Mouse (Mus musculus) kidney, embryonic 14.5 days (tissue): ENCODE measurements around the gene Meis1. TPM values are rescaled to one million over a fixed set of nuclear protein-coding genes. Genes with fewer than 3 reads are reported as not detected.

ENCODE experiments used
- ATAC-seq: fragments of 200-750 bp; cut with Nextera tagmentation; 2 replicates; pipeline ENCODE4 v1.8.0; 2017; ENCODE audit warnings: moderate number of reproducible peaks, mild to moderate bottlenecking, moderate TSS enrichment, moderate library complexity; ENCODE audit not compliant: low FRiP score, low TSS enrichment
- H3K27ac ChIP-seq: fragments of 300-500 bp; sonication (generic); 2 replicates; pipeline ENCODE4 v1.5.1; 2014; ENCODE audit warnings: low read depth, mild to moderate bottlenecking, low read length, moderate library complexity, mixed read lengths
- H3K27me3 ChIP-seq: fragments of 300-500 bp; sonication (generic); 2 replicates; pipeline ENCODE4 v1.6.1; 2014; ENCODE audit warnings: mild to moderate bottlenecking, low read length; ENCODE audit not compliant: control insufficient read depth, insufficient read depth
- H3K36me3 ChIP-seq: fragments of 300-500 bp; sonication (generic); 2 replicates; pipeline ENCODE4 v1.6.1; 2014; ENCODE audit warnings: low read length, mixed read lengths; ENCODE audit not compliant: control insufficient read depth, insufficient read depth
- H3K4me1 ChIP-seq: fragments of 300-500 bp; sonication (generic); 2 replicates; pipeline ENCODE4 v1.6.1; 2014; ENCODE audit warnings: low read length, mixed read lengths; ENCODE audit not compliant: control insufficient read depth, insufficient read depth
- H3K4me2 ChIP-seq: fragments of 300-500 bp; sonication (generic); replicated peaks from 2 replicates; pipeline ENCODE4 v1.6.1; 2014; ENCODE audit warnings: low read depth, mild to moderate bottlenecking, low read length
- H3K4me3 ChIP-seq: fragments of 300-500 bp; sonication (generic); 2 replicates; pipeline ENCODE4 v1.5.1; 2014; ENCODE audit warnings: mild to moderate bottlenecking, low read length
- H3K9ac ChIP-seq: fragments of 300-500 bp; sonication (generic); 2 replicates; pipeline ENCODE4 v1.6.1; 2014; ENCODE audit warnings: low read depth, mild to moderate bottlenecking, low read length, moderate library complexity
- H3K9me3 ChIP-seq: fragments of 300-500 bp; sonication (generic); 2 replicates; pipeline ENCODE4 v1.6.1; 2016; ENCODE audit warnings: low read length; ENCODE audit not compliant: control insufficient read depth
- WGBS: fragments of 180-500 bp; shearing (Covaris S2); extraction: QIAGEN DNeasy Blood & Tissue Kit; methylation state at CpG from one replicate; pipeline ENCODE4 v1.1.7; 2014; 5-methylcytosine and 5-hydroxymethylcytosine counted together
- polyA plus RNA-seq: library from polyadenylated mRNA; unstranded; fragments of >200 nt; fragmentation: Nextera tagmentation; extraction: Ambion mirVana; gene quantifications from 2 replicates; pipeline ENCODE4 v1.2.1, GENCODE M21; 2014

Meis1 gene
- polyA plus RNA-seq, 1 experiment from 2014 or later, result 109 TPM

GRCm38 (mm10) chr11:18969920-18970336 is 48.9 kb downstream of the Meis1 start:
- Histone ChIP-seq H3K9me3 (no peaks in the 10 kb centered on the region), H3K4me2 (no peak overlapping the region), H3K4me3 (no peak overlapping the region), H3K36me3 (peaks cover 17% of the 10 kb centered on the region), H3K9ac (no peak overlapping the region), H3K4me1 (peaks cover 16% of the 10 kb centered on the region; the same call in 1 of the 2 replicates), H3K27ac (no peak overlapping the region), H3K27me3 (no peaks in the 10 kb centered on the region)
- no peak for ATAC-seq
- 55% methylated on average over 2 of the region's 2 CpGs for WGBS

DNA sequence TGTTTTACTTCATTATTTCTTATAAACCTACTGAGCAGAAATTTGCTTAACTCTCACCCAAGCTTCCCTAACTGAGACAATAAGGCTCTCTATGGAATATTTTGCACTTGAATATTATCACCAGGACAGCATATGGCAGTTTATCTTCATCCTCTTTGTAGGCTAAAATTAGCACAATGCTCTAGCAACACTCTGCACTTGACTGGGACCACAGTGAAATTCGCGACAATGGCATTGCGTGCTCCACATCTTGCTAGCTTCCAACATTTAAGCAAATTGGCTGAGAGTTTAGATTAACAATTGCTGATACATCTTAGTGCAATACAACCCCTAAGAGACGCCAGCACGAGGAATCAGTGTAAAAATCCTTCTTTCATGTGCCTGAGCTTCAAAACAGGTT is 54.4 kb downstream of the Meis1 start:
- peaks cover 32% of the 10 kb centered on the region; the same call in 1 of the 2 replicates for H3K4me1 ChIP-seq
- no peak overlapping the region for H3K4me2 ChIP-seq
- WGBS, result 73% methylated on average over 5 of the region's 5 CpGs
- no peaks in the 10 kb centered on the region for H3K27me3 ChIP-seq
- no peaks in the 10 kb centered on the region for H3K9me3 ChIP-seq
- no peak overlapping the region for H3K9ac ChIP-seq
- no peak for ATAC-seq
- H3K4me3 ChIP-seq, result no peak overlapping the region
- peaks cover 13% of the 10 kb centered on the region; the same call in 1 of the 2 replicates for H3K36me3 ChIP-seq
- H3K27ac ChIP-seq, result no peak overlapping the region

- 29% methylated on average over 15 of the region's 15 CpGs for WGBS
- no peaks in the 10 kb centered on the region for H3K9me3 ChIP-seq
- H3K36me3 ChIP-seq, result peaks cover 8% of the 10 kb centered on the region; the same call in 1 of the 2 replicates
- no peak overlapping the region for H3K4me2 ChIP-seq
- H3K27me3 ChIP-seq, result no peaks in the 10 kb centered on the region
- ATAC-seq, result peak; percentile 87
- H3K4me3 ChIP-seq, result no peak overlapping the region
- H3K9ac ChIP-seq, result no peak overlapping the region
- H3K4me1 ChIP-seq, result peaks cover 34% of the 10 kb centered on the region; the same call in 1 of the 2 replicates
- H3K27ac ChIP-seq, result peak overlapping the region; percentile 14; the same call in 1 of the 2 replicates
These were observed 55.3 kb downstream of the Meis1 start for GRCm38 (mm10) chr11:18963202-18964136.

- H3K27ac ChIP-seq, result no peak overlapping the region
- no peak overlapping the region for H3K9ac ChIP-seq
- peaks cover 34% of the 10 kb centered on the region; the same call in 1 of the 2 replicates for H3K4me1 ChIP-seq
- 52% methylated on average over 1 of the region's 1 CpGs for WGBS
- no peaks in the 10 kb centered on the region for H3K9me3 ChIP-seq
- peaks cover 5% of the 10 kb centered on the region; the same call in 1 of the 2 replicates for H3K36me3 ChIP-seq
- no peak overlapping the region for H3K4me2 ChIP-seq
- ATAC-seq, result no peak
- H3K27me3 ChIP-seq, result no peaks in the 10 kb centered on the region
- no peak overlapping the region for H3K4me3 ChIP-seq
These were observed 59.3 kb downstream of the Meis1 start for GRCm38 (mm10) chr11:18959465-18959864.

DNA sequence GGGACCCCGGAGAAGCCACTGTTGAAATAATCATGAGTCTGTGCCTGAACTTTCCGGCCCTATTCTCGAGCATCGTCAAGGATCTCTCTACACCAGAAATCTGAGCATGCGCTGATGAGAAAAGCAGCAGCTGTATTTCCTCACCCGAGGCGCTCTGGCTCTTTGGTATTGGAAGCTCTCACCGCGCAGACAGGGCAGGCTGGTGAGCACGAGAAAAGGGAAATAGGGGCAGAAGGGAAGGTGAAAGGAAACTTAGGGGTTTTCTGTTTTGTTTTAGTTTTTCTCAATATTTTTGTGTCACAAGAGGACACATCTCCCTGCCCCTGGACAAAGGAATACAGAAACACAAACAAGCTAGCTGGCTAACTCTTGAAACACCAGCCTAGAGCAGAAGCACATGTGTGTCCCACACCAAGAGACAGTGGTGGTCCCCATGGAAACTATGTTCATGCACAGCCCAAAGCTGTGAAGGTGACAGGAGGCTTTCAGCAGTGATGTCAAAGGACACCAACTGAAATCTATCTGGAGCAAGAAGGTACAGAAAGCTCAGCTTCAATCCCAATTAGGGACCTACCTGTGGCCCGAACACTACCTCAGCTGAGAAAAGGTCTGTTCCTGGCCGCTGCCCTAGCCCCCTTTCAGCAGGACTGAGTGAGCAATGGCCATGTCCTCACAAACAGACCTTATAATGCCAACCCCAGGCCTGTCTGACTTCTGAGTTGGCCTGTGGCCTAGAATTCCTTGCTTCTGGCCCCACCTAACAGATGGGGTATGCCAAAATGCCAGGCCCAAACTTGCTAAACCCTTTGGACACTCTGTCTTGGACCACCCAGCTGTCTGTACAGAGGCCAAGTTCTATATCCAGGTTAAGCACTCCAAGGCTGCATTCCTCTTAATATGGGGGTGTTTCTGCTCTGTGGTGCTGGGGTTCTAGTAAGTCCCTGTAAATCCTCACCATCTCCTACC is 60.7 kb downstream of the Meis1 start:
- Histone ChIP-seq H3K27ac (peak overlapping the region; percentile 27; the same call in 1 of the 2 replicates), H3K4me1 (peaks cover 27% of the 10 kb centered on the region; the same call in 1 of the 2 replicates), H3K4me2 (no peak overlapping the region), H3K4me3 (no peak overlapping the region), H3K36me3 (peaks cover 5% of the 10 kb centered on the region; the same call in 1 of the 2 replicates), H3K9ac (no peak overlapping the region), H3K9me3 (no peaks in the 10 kb centered on the region), H3K27me3 (no peaks in the 10 kb centered on the region)
- WGBS, result 28% methylated on average over 12 of the region's 12 CpGs
- ATAC-seq, result peak; percentile 37

DNA sequence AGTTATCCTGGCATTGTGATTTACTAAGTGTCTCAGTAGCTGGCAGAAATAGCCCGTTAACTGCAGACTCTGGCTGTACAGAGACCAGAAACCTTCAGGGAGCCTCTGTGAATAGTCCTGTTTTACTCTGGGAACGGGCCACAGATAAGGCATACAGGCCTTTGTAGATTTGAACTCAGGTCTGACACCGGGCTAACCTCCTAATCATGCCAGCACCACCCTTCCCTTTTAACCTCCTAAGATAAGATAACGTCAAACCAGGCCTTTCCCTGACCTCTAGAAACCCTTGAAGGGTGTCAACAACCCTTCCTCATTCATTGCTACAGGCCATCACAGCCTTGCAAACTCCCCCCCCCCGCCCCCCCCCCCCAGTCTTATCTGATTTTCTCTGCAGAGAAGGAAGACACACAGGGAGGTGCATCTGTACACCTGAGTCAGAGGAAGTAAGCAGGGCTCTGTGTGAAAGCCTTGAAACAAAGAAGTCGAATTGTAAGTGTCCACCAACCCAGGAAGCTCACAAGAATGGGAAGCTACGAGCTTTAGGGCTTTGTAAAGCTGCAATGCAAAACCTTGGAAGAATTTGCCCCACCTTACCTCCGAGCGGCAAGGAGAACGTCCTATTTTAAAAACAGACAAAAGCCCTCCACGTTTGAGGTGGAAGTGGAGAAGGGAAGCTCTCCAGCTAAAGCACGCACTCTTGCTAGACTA is 61.5 kb downstream of the Meis1 start:
- no peak overlapping the region for H3K9ac ChIP-seq
- ATAC-seq, result no peak
- peak overlapping the region; percentile 56; the same call in 1 of the 2 replicates for H3K27ac ChIP-seq
- H3K9me3 ChIP-seq, result no peaks in the 10 kb centered on the region
- no peaks in the 10 kb centered on the region for H3K27me3 ChIP-seq
- WGBS, result 47% methylated on average over 12 of the region's 12 CpGs
- peaks cover 27% of the 10 kb centered on the region; the same call in 1 of the 2 replicates for H3K4me1 ChIP-seq
- H3K4me2 ChIP-seq, result no peak overlapping the region
- H3K36me3 ChIP-seq, result peaks cover 5% of the 10 kb centered on the region; the same call in 1 of the 2 replicates
- H3K4me3 ChIP-seq, result no peak overlapping the region

GRCm38 (mm10) chr11:18955969-18956368 is 62.8 kb downstream of the Meis1 start:
- H3K4me3 ChIP-seq, result no peak overlapping the region
- no peak for ATAC-seq
- H3K9me3 ChIP-seq, result no peaks in the 10 kb centered on the region
- no peak overlapping the region for H3K9ac ChIP-seq
- peaks cover 2% of the 10 kb centered on the region; the same call in 1 of the 2 replicates for H3K36me3 ChIP-seq
- H3K4me2 ChIP-seq, result no peak overlapping the region
- H3K4me1 ChIP-seq, result peaks cover 20% of the 10 kb centered on the region; the same call in 1 of the 2 replicates
- no peaks in the 10 kb centered on the region for H3K27me3 ChIP-seq
- H3K27ac ChIP-seq, result no peak overlapping the region
- 72% methylated on average over 7 of the region's 7 CpGs for WGBS

- Histone ChIP-seq H3K4me2 (no peak overlapping the region), H3K9ac (no peak overlapping the region), H3K27me3 (no peaks in the 10 kb centered on the region), H3K36me3 (peaks cover 2% of the 10 kb centered on the region; the same call in 1 of the 2 replicates), H3K4me3 (no peak overlapping the region), H3K27ac (no peak overlapping the region), H3K9me3 (no peaks in the 10 kb centered on the region), H3K4me1 (peaks cover 19% of the 10 kb centered on the region; the same call in 1 of the 2 replicates)
- WGBS, result 91% methylated on average over 2 of the region's 2 CpGs
- ATAC-seq, result no peak
These were observed 63.9 kb downstream of the Meis1 start for GRCm38 (mm10) chr11:18954852-18955251.
